Mouse (Mus musculus): ENCODE data around the gene Rps6kc1.
A peak's percentile ranks its signal among the peaks of the same experiment; 100 is the strongest.

The Rps6kc1 gene

DNA sequence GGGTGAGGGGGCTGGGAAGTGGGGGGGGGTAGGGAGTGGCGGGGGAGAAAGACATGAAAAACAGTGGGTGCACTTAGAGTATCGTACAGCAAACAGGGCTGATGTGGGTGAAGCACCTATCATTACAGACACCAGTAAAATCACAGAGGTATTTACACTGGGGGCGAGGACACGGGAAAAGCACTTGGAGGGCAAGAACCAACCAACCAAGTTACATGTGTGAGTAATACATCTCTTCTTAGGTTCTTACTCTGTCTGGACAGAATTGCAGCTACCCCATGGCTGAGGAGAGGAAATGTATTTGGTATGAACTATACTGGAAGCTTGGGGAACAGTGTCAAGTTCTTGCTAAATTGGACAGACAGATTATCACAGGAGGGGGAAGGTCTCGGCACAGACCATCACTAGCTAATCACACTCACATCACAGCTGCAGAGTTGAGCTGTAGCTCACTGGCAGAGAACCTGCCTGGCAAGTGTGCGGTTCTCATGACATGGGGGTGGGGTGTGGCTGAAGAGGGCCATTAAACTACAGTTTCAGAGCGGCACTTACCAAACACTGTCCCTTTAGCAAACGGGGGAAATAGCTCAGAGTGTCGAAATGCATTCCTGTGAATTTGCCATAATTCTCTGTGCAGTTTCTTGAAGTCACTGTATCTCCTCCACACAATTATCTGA, 12.5 kb downstream of the Rps6kc1 start:
- no peak for DNase-seq

- no peak for DNase-seq
Observed at GRCm38 (mm10) chr1:190898186-190898585, 13.4 kb downstream of the Rps6kc1 start.

- no peak for DNase-seq
Observed at GRCm38 (mm10) chr1:190893559-190894167, 17.9 kb downstream of the Rps6kc1 start.

- DNase-seq = no peak
Observed at GRCm38 (mm10) chr1:190888646-190889045, 22.9 kb downstream of the Rps6kc1 start.

GRCm38 (mm10) chr1:190888031-190888430, 23.5 kb downstream of the Rps6kc1 start:
- DNase-seq = no peak

DNA sequence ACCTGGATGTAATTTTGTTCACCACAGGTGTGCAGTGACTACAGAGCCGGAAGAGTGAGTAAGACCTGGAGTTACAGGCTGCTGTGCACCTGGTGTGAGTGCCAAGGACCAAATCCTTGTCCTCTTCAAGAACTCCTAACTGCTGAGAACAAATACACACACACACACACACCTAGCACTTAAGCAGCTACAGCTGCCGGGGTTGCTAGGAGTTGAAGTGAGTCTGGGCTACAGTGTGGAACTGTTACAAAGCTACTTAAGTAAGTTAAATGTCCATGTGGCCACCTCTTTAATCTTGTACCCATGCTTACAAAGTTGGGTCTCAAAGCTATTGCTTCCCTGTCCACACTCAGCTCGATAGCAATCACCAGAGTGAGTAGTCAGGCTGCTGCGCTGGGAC, 25.6 kb downstream of the Rps6kc1 start:
- no peak for DNase-seq

- DNase-seq = peak; percentile 48
Observed at GRCm38 (mm10) chr1:190881422-190881821, 30.1 kb downstream of the Rps6kc1 start.

DNA sequence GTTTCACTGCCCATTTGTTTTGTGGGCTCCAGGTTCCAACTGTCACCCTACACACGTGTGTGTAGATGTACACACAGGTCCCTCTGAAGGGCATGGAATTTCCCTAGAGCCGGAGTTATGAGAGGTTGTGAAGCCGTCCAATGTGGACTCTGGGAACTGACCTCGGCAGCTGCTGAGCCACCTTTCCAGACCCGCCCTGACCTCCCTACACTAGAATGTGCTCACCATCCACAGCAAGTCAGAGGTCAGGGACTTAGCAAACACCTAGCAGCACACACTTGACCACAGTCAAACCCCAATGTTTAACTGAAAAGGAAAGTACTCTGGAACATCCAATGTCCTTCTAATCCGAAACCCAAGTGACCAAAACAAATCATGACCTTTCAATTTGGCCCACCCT, 30.9 kb downstream of the Rps6kc1 start:
- DNase-seq = no peak

DNA sequence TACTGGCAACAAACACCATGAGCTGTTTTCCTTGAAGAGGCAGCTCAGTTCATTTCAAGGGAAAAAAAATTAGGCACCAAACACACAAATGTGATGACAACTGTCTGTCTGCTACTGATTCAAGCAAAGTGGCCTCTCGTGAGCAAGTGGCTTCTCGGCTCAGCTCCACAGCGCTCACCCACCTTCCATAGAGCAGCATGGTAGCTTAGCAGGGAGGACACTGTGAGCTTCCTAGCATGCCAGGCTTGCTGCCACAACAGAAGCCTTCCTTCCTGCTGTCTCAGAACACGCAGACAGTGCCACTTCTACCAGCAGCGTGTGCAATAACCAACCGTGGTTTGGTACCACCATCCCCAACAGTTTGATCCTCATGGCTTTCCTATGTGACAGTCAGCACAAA, 35.8 kb downstream of the Rps6kc1 start:
- no peak for DNase-seq

GRCm38 (mm10) chr1:190875089-190875488, 36.5 kb downstream of the Rps6kc1 start:
- DNase-seq = no peak

GRCm38 (mm10) chr1:190871068-190871467, 40.5 kb downstream of the Rps6kc1 start:
- no peak for DNase-seq

- DNase-seq = no peak
Observed at GRCm38 (mm10) chr1:190869996-190870395, 41.6 kb downstream of the Rps6kc1 start.

DNA sequence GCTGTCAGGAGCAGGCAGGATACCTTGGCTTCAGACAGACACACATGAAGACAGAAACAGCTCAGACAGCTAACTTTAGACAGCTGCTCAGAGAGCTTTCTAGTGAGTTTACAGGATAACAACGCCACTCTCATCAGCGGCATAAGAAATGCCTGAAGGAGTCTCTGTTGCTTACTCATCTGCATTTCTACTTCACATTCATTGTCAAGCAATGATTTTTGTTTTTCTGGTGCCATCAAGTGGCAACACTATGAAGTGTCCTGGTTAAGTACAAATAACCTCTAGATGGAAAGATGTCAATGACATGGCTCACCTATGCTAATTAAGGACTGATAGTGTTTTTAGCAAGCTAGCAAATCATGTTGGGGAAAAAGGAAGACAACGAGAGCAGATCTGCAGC, 42.8 kb downstream of the Rps6kc1 start:
- no peak for DNase-seq

GRCm38 (mm10) chr1:190861626-190862025, 49.9 kb downstream of the Rps6kc1 start:
- peak; percentile 15 for DNase-seq

DNA sequence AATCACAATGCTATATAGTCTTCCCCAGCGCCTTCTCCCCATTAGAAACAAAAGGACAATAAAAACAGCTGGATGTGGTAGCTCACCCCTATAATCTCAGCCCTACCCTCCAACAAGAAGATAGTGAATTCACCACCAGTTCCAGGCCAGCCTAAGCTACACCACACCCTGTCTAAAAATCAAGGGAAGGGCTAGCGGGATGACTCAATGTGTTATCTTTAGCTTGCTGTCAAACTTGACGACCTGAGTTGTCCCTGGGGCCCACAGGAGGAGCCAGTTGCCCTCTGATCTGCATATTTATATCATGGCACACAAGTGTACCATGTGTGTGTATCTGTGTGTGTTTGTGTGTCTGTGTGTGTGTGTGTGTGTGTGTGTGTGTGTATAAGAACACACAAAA, 57.1 kb downstream of the Rps6kc1 start:
- no peak for DNase-seq

- DNase-seq = no peak
Observed at GRCm38 (mm10) chr1:190849162-190849865, 62.3 kb downstream of the Rps6kc1 start.

DNA sequence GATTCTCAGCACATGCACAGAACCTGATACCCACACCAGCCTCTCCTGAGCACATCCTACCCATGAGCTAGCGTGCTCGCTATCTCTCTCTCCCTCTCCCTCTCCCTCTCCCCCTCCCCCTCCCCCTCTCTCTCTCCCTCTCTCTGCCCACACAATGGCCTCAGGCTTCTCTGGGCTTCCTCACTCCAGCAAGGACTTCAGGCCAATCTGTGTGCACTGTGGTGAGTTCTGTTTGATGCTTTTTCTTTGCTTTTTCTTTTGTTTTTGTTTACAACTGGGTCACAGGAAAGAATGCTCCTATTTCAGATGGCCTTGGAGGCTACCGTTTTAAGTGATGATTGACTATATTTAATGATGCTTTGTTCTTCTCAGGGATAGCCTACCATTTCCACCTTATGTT, 62.9 kb downstream of the Rps6kc1 start:
- DNase-seq = no peak

DNA sequence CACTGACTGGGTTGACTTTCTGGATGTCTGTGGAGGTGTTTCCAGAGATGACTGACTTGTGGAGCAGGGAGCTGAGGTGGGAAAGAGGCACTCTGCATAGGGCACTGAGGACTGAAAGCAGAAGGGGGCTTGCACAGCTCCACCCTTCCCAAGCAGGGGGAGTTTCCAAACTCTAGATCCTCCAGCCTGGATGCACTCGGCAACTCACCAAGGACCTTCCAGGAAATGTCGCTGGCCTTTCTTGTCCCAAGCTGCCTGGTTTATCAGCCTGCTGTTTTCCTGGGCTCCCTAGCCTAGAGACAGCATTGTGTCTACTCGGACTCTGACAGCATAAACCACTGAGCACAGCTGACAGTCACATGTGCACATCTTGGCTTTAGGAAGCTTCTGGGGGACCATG, 64.6 kb downstream of the Rps6kc1 start:
- DNase-seq = no peak

- DNase-seq = no peak
Observed at GRCm38 (mm10) chr1:190846074-190846730, 65.4 kb downstream of the Rps6kc1 start.

- DNase-seq = no peak
Observed at GRCm38 (mm10) chr1:190845419-190845818, 66.2 kb downstream of the Rps6kc1 start.

DNA sequence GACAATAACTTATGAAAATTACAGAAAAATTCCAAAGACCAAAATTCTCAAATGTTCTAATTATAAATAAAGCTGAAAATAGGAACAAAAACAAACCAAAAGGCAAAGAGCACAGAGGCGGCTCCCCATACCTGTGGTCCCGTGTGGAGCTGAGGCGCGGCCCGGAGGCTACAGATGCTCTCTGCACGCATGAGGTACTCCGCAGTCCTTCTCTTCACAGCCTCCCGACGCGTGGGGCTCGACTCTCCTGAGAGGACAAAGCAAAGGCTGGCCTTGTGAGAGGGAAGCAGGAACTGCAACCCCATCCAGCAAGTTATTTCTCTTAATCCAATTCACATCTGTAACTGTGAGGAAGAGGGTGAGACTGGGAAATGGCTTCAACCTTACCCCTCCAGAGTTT, 67.2 kb downstream of the Rps6kc1 start:
- DNase-seq = no peak

DNA sequence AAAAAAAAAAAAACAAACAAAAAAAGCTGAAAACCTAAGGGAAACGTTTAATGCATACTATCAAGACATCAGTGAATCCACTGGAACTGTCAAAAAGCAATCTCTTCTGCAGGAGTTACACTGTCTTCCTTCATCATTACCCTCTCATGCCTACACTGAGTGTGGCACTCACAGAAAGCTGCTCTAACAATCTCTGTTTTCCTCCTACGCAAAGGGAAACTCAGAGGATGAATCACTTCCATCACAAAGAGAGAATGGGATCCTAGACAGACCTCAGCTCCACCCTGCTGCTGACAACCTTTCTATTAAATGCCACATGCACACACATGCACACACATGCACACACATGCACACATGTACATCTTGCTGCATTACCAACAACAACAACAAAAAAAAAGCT, 75.5 kb downstream of the Rps6kc1 start:
- DNase-seq = no peak

GRCm38 (mm10) chr1:190834201-190834907, 77.2 kb downstream of the Rps6kc1 start:
- no peak for DNase-seq

Data from cerebellum, adult 8-10 months (tissue).